Mouse (Mus musculus) forebrain, embryonic 15.5 days (tissue): ENCODE data around the gene Sh3d19. TPM values are rescaled to one million over a fixed set of nuclear protein-coding genes. Genes with fewer than 3 reads are reported as not detected.

Source experiments
- ATAC-seq: fragments of 200-750 bp; cut with Nextera tagmentation; replicated peaks from 2 replicates; pipeline ENCODE4 v1.8.0; 2017; ENCODE audit warnings: mild to moderate bottlenecking, moderate TSS enrichment, moderate library complexity
- H3K27ac ChIP-seq: fragments of 300-500 bp; sonication (generic); replicated peaks from 2 replicates; pipeline ENCODE4 v1.5.1; 2015; ENCODE audit warnings: mild to moderate bottlenecking, inconsistent platforms
- H3K27me3 ChIP-seq: fragments of 300-500 bp; sonication (generic); 2 replicates; pipeline ENCODE4 v1.6.1; 2015; ENCODE audit warnings: inconsistent platforms
- H3K36me3 ChIP-seq: fragments of 300-500 bp; sonication (generic); 2 replicates; pipeline ENCODE4 v1.6.1; 2015; ENCODE audit warnings: mild to moderate bottlenecking, inconsistent platforms
- H3K4me1 ChIP-seq: fragments of 300-500 bp; sonication (generic); 2 replicates; pipeline ENCODE4 v1.6.1; 2015; ENCODE audit warnings: inconsistent platforms
- H3K4me2 ChIP-seq: fragments of 300-500 bp; sonication (generic); replicated peaks from 2 replicates; pipeline ENCODE4 v1.6.1; 2015; ENCODE audit warnings: mild to moderate bottlenecking, inconsistent platforms
- H3K4me3 ChIP-seq: fragments of 300-500 bp; sonication (generic); 2 replicates; pipeline ENCODE4 v1.5.1; 2015; ENCODE audit warnings: mild to moderate bottlenecking, inconsistent platforms
- H3K9ac ChIP-seq: fragments of 300-500 bp; sonication (generic); replicated peaks from 2 replicates; pipeline ENCODE4 v1.6.1; 2015; ENCODE audit warnings: mild to moderate bottlenecking, inconsistent platforms
- H3K9me3 ChIP-seq: fragments of 300-500 bp; sonication (generic); 2 replicates; pipeline ENCODE4 v1.6.1; 2016; ENCODE audit warnings: inconsistent platforms
- WGBS: fragments of 180-500 bp; shearing (Covaris S2); methylation state at CpG from one replicate; pipeline ENCODE4 v1.1.7; 2015; ENCODE audit warnings: mixed read lengths; 5-methylcytosine and 5-hydroxymethylcytosine counted together
- polyA plus RNA-seq: library from polyadenylated mRNA; unstranded; fragments of >200 nt; fragmentation: Nextera tagmentation; extraction: Ambion mirVana; gene quantifications from 2 replicates; pipeline ENCODE4 v1.2.1, GENCODE M21; 2015

Sh3d19 gene
- polyA plus RNA-seq, 1 experiment from 2014 or later, result 9.6 TPM

DNA sequence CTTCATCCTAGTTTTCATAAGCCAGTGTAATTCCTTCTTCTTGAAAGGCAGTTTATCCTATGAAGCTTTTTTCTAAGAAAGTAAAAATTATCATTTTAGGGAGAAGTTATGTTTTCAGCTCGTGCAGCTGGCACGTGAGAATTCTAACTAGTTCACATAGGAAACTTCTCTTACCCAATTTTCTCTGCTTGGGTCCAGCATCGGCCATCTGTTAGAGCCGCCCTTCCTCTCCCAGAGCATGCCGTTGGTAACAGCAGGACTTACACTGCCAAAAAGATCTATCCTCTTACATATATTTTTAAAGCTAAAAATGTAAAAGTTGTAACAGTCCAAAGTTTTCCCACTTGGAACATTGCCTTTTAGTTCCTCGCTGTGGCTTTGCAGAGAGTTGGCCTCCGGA lies 138.2 kb downstream of the Sh3d19 start:
- 93% methylated on average over 7 of the region's 7 CpGs for WGBS
- no peak overlapping the region for H3K27ac ChIP-seq
- no peak overlapping the region for H3K9ac ChIP-seq
- H3K4me1 ChIP-seq, result no peaks in the 10 kb centered on the region
- no peaks in the 10 kb centered on the region for H3K27me3 ChIP-seq
- no peak for ATAC-seq
- H3K36me3 ChIP-seq, result no peaks in the 10 kb centered on the region
- H3K9me3 ChIP-seq, result no peaks in the 10 kb centered on the region
- no peak overlapping the region for H3K4me3 ChIP-seq
- H3K4me2 ChIP-seq, result no peak overlapping the region

DNA sequence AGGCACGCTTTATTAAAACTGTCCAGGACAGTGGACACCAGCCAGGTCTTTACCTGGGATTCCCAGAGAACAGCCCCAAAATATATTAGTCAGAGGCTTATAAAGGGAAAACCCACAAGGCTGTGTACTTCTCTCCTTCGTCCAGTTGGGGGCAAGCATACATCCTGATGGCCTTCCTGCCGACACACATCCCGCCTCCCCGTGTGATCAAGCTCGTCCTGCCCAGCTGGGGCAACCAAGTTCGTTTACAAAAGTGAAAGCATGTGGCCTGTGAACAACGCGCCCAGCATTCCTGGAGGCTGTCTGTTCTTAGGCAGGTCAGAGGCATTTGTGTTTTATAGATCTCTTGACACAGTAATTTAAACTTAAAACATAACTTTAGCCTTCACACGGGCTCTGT lies 139.2 kb downstream of the Sh3d19 start:
- WGBS, result 30% methylated on average over 10 of the region's 10 CpGs
- H3K27me3 ChIP-seq, result no peaks in the 10 kb centered on the region
- no peaks in the 10 kb centered on the region for H3K9me3 ChIP-seq
- H3K9ac ChIP-seq, result no peak overlapping the region
- no peak overlapping the region for H3K27ac ChIP-seq
- ATAC-seq, result no peak
- H3K4me3 ChIP-seq, result no peak overlapping the region
- no peak overlapping the region for H3K4me2 ChIP-seq
- H3K36me3 ChIP-seq, result no peaks in the 10 kb centered on the region
- no peaks in the 10 kb centered on the region for H3K4me1 ChIP-seq

DNA sequence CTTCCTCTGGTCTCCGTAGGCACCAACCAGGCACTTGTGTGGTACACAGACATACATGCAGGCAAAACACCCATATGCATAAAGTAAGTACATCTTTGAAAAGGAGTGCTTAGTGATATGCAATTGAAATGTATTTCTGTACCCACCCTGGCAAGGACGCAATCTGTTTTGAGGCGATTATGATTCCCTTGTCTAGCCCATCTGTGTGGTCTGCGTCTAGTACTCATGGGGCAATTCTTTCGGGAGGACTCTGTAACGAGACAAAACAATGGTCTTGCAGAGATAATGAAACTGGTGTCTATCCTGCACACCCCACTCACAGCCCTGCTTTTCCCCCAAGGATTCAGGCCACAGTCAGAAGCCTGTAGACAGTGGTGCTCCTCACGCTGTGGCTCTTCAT lies 141.9 kb downstream of the Sh3d19 start:
- Histone ChIP-seq H3K27me3 (no peaks in the 10 kb centered on the region), H3K9me3 (no peaks in the 10 kb centered on the region), H3K4me1 (no peaks in the 10 kb centered on the region), H3K9ac (no peak overlapping the region), H3K4me3 (no peak overlapping the region), H3K27ac (no peak overlapping the region), H3K4me2 (no peak overlapping the region), H3K36me3 (0 out of 2 replicates have a peak, but pooled peaks cover 4% of the 10 kb centered on the region)
- WGBS, result 70% methylated on average over 7 of the region's 7 CpGs
- no peak for ATAC-seq

DNA sequence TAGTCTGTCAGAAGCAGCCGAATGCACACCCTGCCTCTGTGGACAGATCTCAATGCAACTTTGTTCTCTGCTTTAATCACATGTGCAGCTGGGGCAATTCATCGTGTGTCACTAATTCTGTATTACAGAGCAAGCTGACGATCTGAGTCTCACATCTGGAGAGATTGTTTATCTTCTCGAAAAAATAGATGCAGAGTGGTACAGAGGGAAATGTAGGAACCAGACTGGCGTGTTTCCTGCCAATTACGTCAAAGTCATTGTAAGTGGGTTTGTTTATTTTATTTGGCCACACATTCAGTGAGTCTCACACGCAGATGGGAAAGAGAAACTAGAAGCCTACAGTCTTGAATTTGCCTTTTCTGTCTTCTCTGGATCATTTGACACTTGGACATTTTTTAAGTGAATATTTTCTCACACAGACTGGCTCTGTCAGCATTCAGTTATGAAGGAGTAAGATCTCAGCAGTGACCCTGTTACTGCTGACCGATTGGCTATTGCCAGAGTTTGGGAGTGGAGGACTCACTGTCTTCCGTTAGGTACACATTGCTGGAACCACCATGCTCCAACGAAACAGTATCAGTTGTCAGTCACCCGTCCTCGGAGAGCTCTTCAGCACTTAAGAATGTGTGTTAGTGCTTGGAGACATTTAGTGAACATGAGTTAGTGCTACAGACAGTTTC lies 143.9 kb downstream of the Sh3d19 start:
- peak overlapping the region; percentile 50; the same call in 1 of the 2 replicates for H3K27ac ChIP-seq
- no peaks in the 10 kb centered on the region for H3K9me3 ChIP-seq
- 0 out of 2 replicates have a peak, but pooled peaks cover 4% of the 10 kb centered on the region for H3K36me3 ChIP-seq
- no peaks in the 10 kb centered on the region for H3K27me3 ChIP-seq
- H3K9ac ChIP-seq, result no peak overlapping the region
- WGBS, result 74% methylated on average over 12 of the region's 12 CpGs
- H3K4me3 ChIP-seq, result no peak overlapping the region
- no peak; the same call in 1 of the 2 replicates for ATAC-seq
- no peak overlapping the region for H3K4me2 ChIP-seq
- H3K4me1 ChIP-seq, result no peaks in the 10 kb centered on the region

DNA sequence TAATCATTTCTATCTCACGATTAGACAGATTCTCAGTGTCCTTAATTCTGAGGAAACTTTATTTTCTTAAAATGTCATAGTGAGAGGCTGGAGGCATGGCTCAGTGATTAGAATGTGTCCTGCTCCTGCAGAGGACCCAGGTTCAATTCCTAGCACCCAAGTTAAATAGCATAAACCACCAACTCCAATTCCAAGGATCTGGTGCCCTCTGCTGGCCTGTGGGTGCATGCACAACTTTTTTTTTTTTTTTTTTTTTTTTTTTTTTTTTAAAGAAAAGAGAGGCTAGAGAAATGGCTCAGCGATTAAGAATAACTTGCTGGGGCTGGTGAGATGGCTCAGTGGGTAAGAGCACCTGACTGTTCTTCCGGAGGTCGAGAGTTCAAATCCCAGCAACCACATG lies 146.0 kb downstream of the Sh3d19 start:
- Histone ChIP-seq H3K9me3 (no peaks in the 10 kb centered on the region), H3K9ac (no peak overlapping the region), H3K27me3 (no peaks in the 10 kb centered on the region), H3K4me2 (no peak overlapping the region), H3K4me1 (no peaks in the 10 kb centered on the region), H3K36me3 (0 out of 2 replicates have a peak, but pooled peaks cover 4% of the 10 kb centered on the region), H3K27ac (no peak overlapping the region), H3K4me3 (no peak overlapping the region)
- WGBS, result 91% methylated on average over 4 of the region's 4 CpGs
- no peak for ATAC-seq

DNA sequence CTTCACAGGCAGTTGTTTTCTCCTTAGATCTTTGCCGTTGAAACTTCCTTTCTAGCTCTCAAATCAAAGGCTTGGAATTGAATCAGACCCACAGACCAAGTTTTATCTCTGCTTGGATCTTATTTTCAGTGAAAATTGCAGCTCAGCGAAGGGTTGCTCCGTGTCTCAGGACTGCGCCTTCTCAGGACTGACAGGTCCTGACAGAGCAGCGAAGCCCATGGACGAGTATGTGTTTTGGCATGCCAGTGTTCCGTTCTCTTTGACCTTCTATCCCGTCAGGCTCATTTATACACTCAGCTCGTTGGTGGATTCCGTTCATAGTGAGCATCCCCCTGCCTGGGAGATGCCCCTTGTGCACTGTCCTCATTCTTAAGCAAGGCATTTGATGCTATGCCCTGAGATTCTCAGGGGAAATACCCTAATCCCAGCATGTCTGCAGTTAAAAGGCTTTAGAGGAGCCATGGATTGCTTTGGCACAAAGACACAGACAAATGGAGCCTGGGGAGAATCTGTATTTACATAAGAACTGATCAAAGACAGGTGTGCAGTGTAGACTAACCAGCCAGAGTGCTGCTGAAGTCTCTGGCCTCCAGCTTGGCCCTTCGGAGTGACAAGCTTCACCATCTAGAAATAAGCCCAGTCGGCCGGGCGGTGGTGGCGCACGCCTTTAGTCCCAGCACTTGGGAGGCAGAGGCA lies 148.5 kb downstream of the Sh3d19 start:
- 0 out of 2 replicates have a peak, but pooled peaks cover 4% of the 10 kb centered on the region for H3K36me3 ChIP-seq
- H3K4me1 ChIP-seq, result no peaks in the 10 kb centered on the region
- H3K4me3 ChIP-seq, result no peak overlapping the region
- H3K9me3 ChIP-seq, result no peaks in the 10 kb centered on the region
- no peak overlapping the region for H3K27ac ChIP-seq
- ATAC-seq, result no peak
- no peak overlapping the region for H3K9ac ChIP-seq
- no peak overlapping the region for H3K4me2 ChIP-seq
- 81% methylated on average over 16 of the region's 16 CpGs for WGBS
- no peaks in the 10 kb centered on the region for H3K27me3 ChIP-seq

DNA sequence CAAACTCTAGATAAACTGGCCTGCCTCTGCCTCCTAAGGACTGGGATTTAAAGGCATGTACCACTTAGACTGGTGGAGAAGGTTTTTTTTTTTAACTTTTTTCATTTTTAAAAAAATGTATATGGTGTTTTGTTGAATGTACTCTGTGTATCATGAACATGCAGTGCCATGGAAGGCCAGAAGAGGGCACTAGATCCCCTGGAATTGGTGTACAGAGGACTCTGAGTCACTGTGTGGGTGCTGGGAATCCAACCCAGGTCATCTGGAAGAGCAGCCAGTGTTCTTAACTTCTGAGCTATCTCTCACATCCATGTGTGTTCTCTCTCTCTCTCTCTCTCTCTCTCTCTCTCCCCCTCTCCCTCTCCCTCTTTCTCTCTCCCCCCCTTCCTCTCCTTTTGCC lies 151.2 kb downstream of the Sh3d19 start:
- Histone ChIP-seq H3K4me1 (no peaks in the 10 kb centered on the region), H3K9me3 (no peaks in the 10 kb centered on the region), H3K4me3 (no peak overlapping the region), H3K9ac (no peak overlapping the region), H3K4me2 (no peak overlapping the region), H3K36me3 (no peaks in the 10 kb centered on the region), H3K27me3 (no peaks in the 10 kb centered on the region), H3K27ac (no peak overlapping the region)
- ATAC-seq, result no peak

DNA sequence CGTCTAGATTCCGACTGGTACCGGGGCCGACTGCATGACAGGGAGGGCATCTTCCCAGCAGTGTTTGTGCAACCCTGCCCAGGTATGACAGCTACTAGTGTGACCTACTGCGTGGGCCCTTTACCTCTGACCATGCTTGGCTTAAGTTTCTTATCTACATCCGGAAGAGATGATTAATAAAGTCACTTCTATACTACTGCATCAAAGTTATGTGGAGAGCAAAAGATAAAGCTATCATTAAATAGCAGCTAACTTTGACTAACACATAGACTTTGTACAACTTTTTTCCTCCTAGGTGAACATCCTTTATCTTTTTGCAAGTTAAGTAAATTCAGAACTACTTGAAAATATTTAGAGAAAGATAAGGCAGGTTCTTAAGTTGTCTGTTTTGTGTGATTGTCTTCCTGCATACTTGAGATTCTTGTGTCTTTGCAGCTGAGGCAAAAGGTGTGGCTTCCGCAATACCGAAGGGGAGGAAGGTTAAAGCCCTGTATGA lies 152.4 kb downstream of the Sh3d19 start:
- no peaks in the 10 kb centered on the region for H3K27me3 ChIP-seq
- H3K4me2 ChIP-seq, result no peak overlapping the region
- H3K9me3 ChIP-seq, result no peaks in the 10 kb centered on the region
- 91% methylated on average over 8 of the region's 8 CpGs for WGBS
- ATAC-seq, result no peak
- no peak overlapping the region for H3K27ac ChIP-seq
- no peak overlapping the region for H3K4me3 ChIP-seq
- H3K4me1 ChIP-seq, result no peaks in the 10 kb centered on the region
- H3K36me3 ChIP-seq, result no peaks in the 10 kb centered on the region
- H3K9ac ChIP-seq, result no peak overlapping the region

DNA sequence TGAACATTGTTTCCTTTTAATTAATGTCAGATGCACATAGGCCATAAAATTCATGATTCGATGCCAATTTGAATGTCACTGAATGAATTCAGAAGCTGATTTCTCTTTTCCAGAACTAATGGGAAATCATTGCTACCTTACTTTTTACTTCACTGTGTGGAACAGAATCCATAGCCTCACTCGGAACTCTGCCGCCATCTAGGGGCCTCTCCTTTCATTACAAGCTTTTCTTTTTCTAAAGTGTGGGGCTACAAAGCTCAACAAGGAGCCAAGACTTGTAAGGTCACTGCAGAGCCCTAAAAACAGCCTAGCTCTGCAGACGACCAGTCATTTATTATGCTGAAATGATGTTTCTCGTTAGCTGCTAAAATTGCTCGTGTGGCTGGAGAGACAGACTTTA lies 158.8 kb downstream of the Sh3d19 start:
- peak; percentile 64; the same call in 1 of the 2 replicates for ATAC-seq
- Histone ChIP-seq H3K9me3 (no peaks in the 10 kb centered on the region), H3K4me2 (no peak overlapping the region), H3K9ac (no peak overlapping the region), H3K27me3 (no peaks in the 10 kb centered on the region), H3K36me3 (0 out of 2 replicates have a peak, but pooled peaks cover 2% of the 10 kb centered on the region), H3K27ac (no peak overlapping the region), H3K4me3 (no peak overlapping the region), H3K4me1 (no peaks in the 10 kb centered on the region)
- WGBS, result 11% methylated on average over 6 of the region's 6 CpGs

DNA sequence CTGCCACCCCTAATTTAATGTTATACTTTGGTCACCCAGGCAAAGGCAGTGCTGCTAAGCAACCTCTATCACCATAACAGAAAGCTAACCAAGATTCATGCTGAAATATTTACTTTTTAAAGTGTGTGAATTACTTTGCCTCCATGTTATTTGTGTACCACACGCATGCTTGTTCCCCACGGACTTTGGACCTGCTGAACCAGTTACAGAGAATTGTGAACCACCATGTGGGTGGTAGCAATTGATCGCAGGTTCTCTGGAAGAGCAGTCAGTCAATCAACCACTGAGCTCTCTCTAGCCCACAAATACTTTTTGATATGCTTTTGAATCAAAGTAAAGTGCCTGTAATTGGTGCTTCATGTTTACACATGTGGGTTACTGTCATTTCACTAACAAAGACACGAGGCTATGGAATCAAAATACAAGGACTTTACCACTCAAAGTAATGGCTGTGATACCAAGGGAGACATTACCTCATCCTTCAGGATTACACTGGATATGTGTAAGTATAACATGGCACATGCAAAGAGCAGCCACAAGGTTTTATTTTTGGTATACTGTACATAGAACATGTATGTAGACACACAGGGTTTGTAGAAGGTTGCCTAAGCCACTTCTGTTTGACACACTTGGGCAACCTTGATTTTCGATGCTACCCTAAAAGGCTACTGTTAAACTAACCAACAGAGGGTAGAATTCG lies 164.2 kb downstream of the Sh3d19 start:
- Histone ChIP-seq H3K27ac (no peak overlapping the region), H3K4me3 (no peak overlapping the region), H3K9me3 (no peaks in the 10 kb centered on the region), H3K36me3 (peaks cover 51% of the 10 kb centered on the region), H3K27me3 (no peaks in the 10 kb centered on the region), H3K4me1 (peaks cover 1% of the 10 kb centered on the region; the same call in 1 of the 2 replicates), H3K4me2 (no peak overlapping the region), H3K9ac (no peak overlapping the region)
- ATAC-seq, result no peak
- WGBS, result 94% methylated on average over 6 of the region's 6 CpGs

DNA sequence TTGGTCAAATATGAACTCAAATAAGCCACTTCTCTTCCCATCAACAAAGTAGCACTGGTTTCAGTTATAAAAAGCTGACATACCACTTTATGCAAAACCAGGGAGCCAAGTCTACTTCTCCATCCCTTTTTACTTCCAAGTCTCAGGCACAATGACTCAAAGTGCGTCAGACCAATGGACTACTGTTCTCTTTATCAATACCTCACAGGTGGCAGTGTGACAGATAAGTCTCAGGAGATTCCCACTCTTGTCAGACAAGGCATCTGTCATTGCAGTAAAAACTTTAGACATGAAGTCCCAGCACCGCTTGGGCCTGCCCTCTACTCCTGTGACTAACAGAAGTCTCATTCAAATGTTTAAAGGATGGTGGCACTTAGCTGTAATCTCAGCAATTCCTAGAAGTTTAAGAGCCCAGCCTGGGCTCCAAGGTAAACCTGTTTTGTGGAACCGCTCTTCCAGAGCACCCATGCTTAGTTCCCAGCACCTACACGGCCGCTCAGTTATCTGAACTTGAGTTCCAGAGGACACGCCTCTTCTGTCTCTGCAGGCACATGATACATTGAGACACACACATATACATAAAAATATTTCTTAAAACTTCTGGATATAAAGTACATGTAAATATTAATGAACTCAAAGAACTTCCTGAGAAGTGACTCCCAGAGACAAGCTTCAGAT lies 165.1 kb downstream of the Sh3d19 start:
- Histone ChIP-seq H3K4me3 (no peak overlapping the region), H3K36me3 (peaks cover 60% of the 10 kb centered on the region), H3K27ac (no peak overlapping the region), H3K9ac (no peak overlapping the region), H3K9me3 (no peaks in the 10 kb centered on the region), H3K27me3 (no peaks in the 10 kb centered on the region), H3K4me1 (peaks cover 11% of the 10 kb centered on the region), H3K4me2 (no peak overlapping the region)
- no peak for ATAC-seq
- WGBS, result 87% methylated on average over 6 of the region's 6 CpGs
